Mouse (Mus musculus) bone marrow macrophage, adult 2 months (primary cell): ENCODE data around the gene Adad2.

Experiments used
- CTCF ChIP-seq: IDR thresholded peaks from 2 replicates; pipeline ENCODE4 v1.5.1; 2012; ENCODE audit warnings: low read depth, mild to moderate bottlenecking, low read length, moderate library complexity
- POLR2A ChIP-seq: IDR thresholded peaks from 2 replicates; pipeline ENCODE4 v1.6.1; 2012; ENCODE audit warnings: mild to moderate bottlenecking, low read depth, low read length, borderline replicate concordance

DNA sequence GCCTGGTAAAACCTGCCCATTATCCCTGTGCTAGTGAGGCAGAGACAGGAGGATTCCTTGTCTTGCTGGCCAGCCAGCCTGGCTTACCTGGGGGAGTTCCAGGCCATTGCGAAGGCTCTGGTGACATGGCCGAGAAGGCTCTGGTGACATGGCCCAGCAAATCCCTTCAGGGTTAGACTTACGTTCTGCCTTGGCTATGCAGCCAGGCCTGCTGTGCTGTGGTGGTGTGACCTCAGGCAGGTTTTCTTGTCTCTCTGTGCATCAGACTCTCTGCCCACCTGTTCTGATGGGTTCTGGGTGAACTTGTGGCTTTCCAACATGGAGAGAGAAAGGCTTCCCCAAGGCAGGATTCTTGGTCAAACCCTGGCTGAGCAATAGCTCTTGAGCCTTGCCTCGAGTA lies 24.8 kb downstream of the Adad2 start:
- TF ChIP-seq POLR2A: no peak
- no peak for TF ChIP-seq CTCF
